Mouse (Mus musculus) small intestine, adult 2 months (tissue): Measurements from ENCODE around the gene Psmd12. TPM values are rescaled to one million over a fixed set of nuclear protein-coding genes. Genes with fewer than 3 reads are reported as not detected.

Experiments
- H3K27ac ChIP-seq: fragments of 200-500 bp; 2 replicates; pipeline ENCODE4 v1.5.1; 2012; ENCODE audit warnings: low read depth, low read length, control low read depth, inconsistent platforms; ENCODE audit not compliant: insufficient read depth
- H3K27me3 ChIP-seq: fragments of 200-500 bp; 2 replicates; pipeline ENCODE4 v1.6.1; 2012; ENCODE audit warnings: mild to moderate bottlenecking, moderate library complexity, low read length, inconsistent platforms; ENCODE audit not compliant: control insufficient read depth, insufficient read depth
- H3K36me3 ChIP-seq: fragments of 200-500 bp; 2 replicates; pipeline ENCODE4 v1.6.1; 2012; ENCODE audit warnings: mild to moderate bottlenecking, low read length, control low read depth, inconsistent platforms; ENCODE audit not compliant: control insufficient read depth, insufficient read depth
- H3K4me1 ChIP-seq: fragments of 200-500 bp; 2 replicates; pipeline ENCODE4 v1.6.1; 2012; ENCODE audit warnings: low read length, inconsistent platforms, mixed read lengths; ENCODE audit not compliant: control insufficient read depth, insufficient read depth, insufficient read length
- H3K4me3 ChIP-seq: fragments of 200-500 bp; 2 replicates; pipeline ENCODE4 v1.5.1; 2012; ENCODE audit warnings: low read depth, mild to moderate bottlenecking, control low read depth, inconsistent platforms, low read length, moderate library complexity
- CTCF ChIP-seq: fragments of 200-500 bp; IDR thresholded peaks from 2 replicates; pipeline ENCODE4 v1.5.1; 2012; ENCODE audit warnings: low read depth, mild to moderate bottlenecking, control low read depth, inconsistent platforms, low read length, moderate library complexity, mixed read lengths; ENCODE audit not compliant: insufficient replicate concordance, insufficient read length; ENCODE audit errors: extremely low read depth
- POLR2A ChIP-seq: fragments of 200-500 bp; IDR thresholded peaks from 2 replicates; pipeline ENCODE4 v1.6.1; 2012; ENCODE audit warnings: low read depth, mild to moderate bottlenecking, control low read depth, inconsistent platforms, low read length, moderate library complexity
- WGBS: fragments of 180-500 bp; shearing (Covaris S2); methylation state at CpG from one replicate; pipeline ENCODE4 v1.1.7; 2018; 5-methylcytosine and 5-hydroxymethylcytosine counted together
- polyA plus RNA-seq: library from polyadenylated mRNA; depleted of rRNA; stranded (reverse); fragments of >200 nt; gene quantifications from 2 replicates; pipeline ENCODE4 v1.2.3, GENCODE M21; 2012

Psmd12 gene
- polyA plus RNA-seq, 1 experiment = 3.6 TPM

DNA sequence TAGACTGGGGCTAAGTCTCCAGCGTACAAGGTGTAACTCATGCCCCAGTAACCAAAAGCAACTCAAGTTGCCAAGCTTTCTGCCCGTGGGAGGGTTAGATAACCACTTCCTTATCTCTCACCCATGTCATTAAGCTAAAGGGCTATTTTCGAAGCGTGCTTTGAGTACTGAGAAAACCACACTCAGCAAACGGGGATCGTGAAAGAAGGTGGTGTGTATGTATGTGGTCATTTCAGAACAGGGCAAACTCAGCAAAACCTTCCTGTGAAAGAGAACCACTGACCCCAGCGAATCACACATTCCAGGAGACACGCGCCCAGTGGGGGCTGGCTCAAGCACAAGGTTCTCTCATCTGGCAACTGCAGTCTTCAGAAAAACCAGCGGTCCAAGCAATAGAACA is 28.2 kb upstream of the Psmd12 start:
- Histone ChIP-seq H3K4me3 (peak overlapping the region; percentile 6; the same call in 1 of the 2 replicates), H3K27ac (peak overlapping the region; percentile 85), H3K4me1 (peaks cover 4% of the 10 kb centered on the region; the same call in 1 of the 2 replicates), H3K36me3 (no peaks in the 10 kb centered on the region), H3K27me3 (no peaks in the 10 kb centered on the region)
- no peak for TF ChIP-seq CTCF
- TF ChIP-seq POLR2A = no peak
- WGBS = 36% methylated on average over 10 of the region's 10 CpGs

DNA sequence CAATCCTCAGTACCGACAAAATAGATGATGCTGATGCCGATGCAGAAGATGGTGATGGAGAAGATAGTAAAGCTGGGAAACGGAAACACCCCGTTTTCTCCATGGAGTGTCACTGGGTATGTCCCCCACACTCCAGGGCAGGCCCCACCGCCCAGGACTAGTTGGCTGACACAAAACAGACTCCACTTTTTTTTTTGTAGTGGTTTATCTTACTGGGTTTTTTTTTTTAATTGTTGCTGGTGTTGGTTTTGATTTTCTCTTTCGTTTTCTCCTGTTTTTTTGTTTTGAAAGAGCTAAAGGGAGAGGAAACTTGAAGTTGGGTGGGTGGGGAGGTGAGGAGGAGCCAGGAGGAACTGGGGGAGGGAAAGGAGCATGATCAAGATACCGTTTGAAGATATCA is 27.2 kb upstream of the Psmd12 start:
- Histone ChIP-seq H3K4me3 (no peak overlapping the region), H3K36me3 (no peaks in the 10 kb centered on the region), H3K4me1 (peaks cover 2% of the 10 kb centered on the region; the same call in 1 of the 2 replicates), H3K27me3 (no peaks in the 10 kb centered on the region), H3K27ac (peak overlapping the region; percentile 85)
- WGBS = 75% methylated on average over 7 of the region's 7 CpGs
- no peak for TF ChIP-seq CTCF
- TF ChIP-seq POLR2A = no peak

DNA sequence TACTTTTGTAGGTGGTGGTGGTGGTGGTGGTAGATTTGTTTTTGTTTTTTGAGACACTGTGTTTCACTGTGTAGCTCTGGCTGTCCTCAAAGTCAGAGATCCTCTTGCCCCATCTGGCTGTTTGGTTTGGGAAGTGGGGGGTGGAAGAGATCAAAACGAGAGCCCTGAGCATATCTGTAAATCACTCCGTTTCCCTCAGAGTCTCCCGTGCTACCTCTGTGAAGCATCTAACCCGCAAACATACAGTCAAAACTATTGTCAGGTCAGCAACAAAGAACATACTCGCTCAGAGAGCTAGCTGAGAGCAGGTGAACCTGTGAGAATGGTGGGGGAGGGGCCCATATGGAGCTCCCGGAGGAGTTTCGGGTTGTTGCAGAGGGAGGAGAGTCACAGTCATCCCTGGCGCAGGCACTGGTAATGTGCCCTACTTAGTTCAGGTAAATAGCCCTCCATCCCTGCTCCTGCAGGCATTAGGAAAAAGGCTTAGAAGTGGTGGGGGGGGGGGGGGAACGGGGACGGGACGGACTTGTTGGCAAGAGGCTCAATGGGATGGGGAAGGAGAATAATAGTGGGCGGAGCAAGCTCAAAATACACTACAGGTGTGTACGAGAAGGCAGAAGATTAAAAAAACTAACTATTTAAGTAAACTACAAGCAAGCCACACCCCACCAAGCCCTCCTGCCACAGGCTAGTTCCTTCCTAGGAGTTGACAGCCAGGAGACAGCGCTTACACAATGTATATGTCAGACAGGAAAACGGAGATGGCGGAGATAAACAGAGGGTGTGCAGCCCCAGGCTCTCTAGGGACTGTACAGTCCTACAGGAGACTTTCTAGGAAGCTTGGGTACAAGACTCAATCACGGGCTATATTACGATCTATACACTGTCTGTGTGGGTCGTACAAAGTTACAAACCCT is 24.5 kb upstream of the Psmd12 start:
- 0 out of 2 replicates have a peak overlapping the region, but pooled peaks have one; percentile 15 for H3K4me3 ChIP-seq
- TF ChIP-seq POLR2A (no peak), CTCF (no peak)
- no peak overlapping the region for H3K27ac ChIP-seq
- no peaks in the 10 kb centered on the region for H3K27me3 ChIP-seq
- no peaks in the 10 kb centered on the region for H3K36me3 ChIP-seq
- WGBS = 31% methylated on average over 18 of the region's 19 CpGs
- no peaks in the 10 kb centered on the region for H3K4me1 ChIP-seq

GRCm38 (mm10) chr11:107457282-107457681 is 22.0 kb upstream of the Psmd12 start:
- H3K27me3 ChIP-seq = no peaks in the 10 kb centered on the region
- no peaks in the 10 kb centered on the region for H3K36me3 ChIP-seq
- no peak for TF ChIP-seq POLR2A
- no peak for TF ChIP-seq CTCF
- WGBS = 32% methylated on average over 3 of the region's 3 CpGs
- H3K27ac ChIP-seq = no peak overlapping the region
- no peak overlapping the region for H3K4me3 ChIP-seq
- H3K4me1 ChIP-seq = no peaks in the 10 kb centered on the region

DNA sequence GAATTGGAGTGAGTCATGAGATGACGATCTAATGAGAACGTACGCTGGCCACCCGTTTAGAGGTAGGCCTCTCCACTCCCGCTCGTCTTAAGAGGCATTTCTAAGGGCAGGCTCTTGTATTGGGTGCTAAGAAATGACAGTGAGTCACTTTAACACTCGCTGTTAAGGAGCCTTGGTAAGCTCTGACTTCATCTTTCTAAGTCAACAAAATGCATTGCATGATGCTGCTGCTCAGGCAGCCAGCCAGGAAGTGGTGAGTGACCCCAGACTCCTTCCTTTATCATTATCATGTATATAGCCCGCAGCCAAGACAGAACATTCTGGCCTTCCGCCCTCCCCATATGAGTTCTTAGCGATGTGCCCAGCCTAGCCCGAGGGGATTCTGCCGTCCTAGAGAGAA is 21.0 kb upstream of the Psmd12 start:
- Histone ChIP-seq H3K4me3 (no peak overlapping the region), H3K36me3 (no peaks in the 10 kb centered on the region), H3K27me3 (no peaks in the 10 kb centered on the region), H3K27ac (peak overlapping the region; percentile 56), H3K4me1 (no peaks in the 10 kb centered on the region)
- WGBS = 75% methylated on average over 12 of the region's 12 CpGs
- TF ChIP-seq CTCF = no peak
- no peak for TF ChIP-seq POLR2A

DNA sequence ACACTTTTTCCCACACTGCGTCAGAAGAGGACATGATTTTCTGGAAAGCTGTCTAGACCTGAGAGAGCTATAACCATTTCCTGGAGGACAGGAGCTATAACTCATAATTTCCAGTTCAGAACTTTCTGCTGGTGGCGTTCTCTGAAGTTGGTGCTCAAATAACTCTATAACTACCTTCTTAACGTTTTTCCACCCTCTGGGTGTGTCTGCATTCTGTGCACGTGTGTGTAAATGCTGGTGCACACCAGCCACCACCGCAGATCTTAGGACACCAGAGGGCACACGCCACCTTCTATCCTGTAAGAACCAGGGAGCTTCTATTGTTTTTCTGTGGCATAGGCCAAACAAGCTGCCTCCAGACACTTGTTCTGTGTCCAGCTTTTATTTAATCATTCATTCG is 20.3 kb upstream of the Psmd12 start:
- WGBS = 75% methylated on average over 7 of the region's 7 CpGs
- H3K27ac ChIP-seq = peak overlapping the region; percentile 52; the same call in 1 of the 2 replicates
- no peaks in the 10 kb centered on the region for H3K4me1 ChIP-seq
- TF ChIP-seq CTCF (no peak), POLR2A (no peak)
- no peaks in the 10 kb centered on the region for H3K27me3 ChIP-seq
- H3K36me3 ChIP-seq = no peaks in the 10 kb centered on the region
- no peak overlapping the region for H3K4me3 ChIP-seq

- Histone ChIP-seq H3K27ac (no peak overlapping the region), H3K36me3 (no peaks in the 10 kb centered on the region), H3K4me3 (no peak overlapping the region), H3K4me1 (no peaks in the 10 kb centered on the region), H3K27me3 (no peaks in the 10 kb centered on the region)
- TF ChIP-seq CTCF = no peak
- TF ChIP-seq POLR2A = no peak
- WGBS = 86% methylated on average over 7 of the region's 7 CpGs
Measured at GRCm38 (mm10) chr11:107459828-107460227, 19.5 kb upstream of the Psmd12 start.
